Mouse (Mus musculus): Measurements from ENCODE around the gene Mindy4. TPM values are rescaled to one million over a fixed set of nuclear protein-coding genes. Genes with fewer than 3 reads are reported as not detected.

Gene Mindy4
- total RNA-seq, 2 experiments from 2014 or later, result 3.9 to 5.3 TPM

GRCm38 (mm10) chr6:55257246-55257645 is 54.1 kb downstream of the Mindy4 start:
- DNase-seq, result no peak

- no peak for DNase-seq
Measured at GRCm38 (mm10) chr6:55258428-55259325, 55.5 kb downstream of the Mindy4 start.

- no peak for DNase-seq
Measured at GRCm38 (mm10) chr6:55262161-55262560, 59.0 kb downstream of the Mindy4 start.

- no peak for DNase-seq
Measured at GRCm38 (mm10) chr6:55263490-55264046, 60.4 kb downstream of the Mindy4 start.

GRCm38 (mm10) chr6:55264741-55265366 is 61.7 kb downstream of the Mindy4 start:
- no peak for DNase-seq

- peak; percentile 10 to 30 for DNase-seq
Measured at GRCm38 (mm10) chr6:55272952-55273351, 69.8 kb downstream of the Mindy4 start.

- DNase-seq, result no peak
Measured at GRCm38 (mm10) chr6:55273463-55273862, 70.3 kb downstream of the Mindy4 start.

- peak in 1 of 2 experiments; percentile 6 for DNase-seq
Measured at GRCm38 (mm10) chr6:55275000-55275399, 71.8 kb downstream of the Mindy4 start.

GRCm38 (mm10) chr6:55275786-55276185 is 72.6 kb downstream of the Mindy4 start:
- no peak for DNase-seq

GRCm38 (mm10) chr6:55276692-55277282 is 73.6 kb downstream of the Mindy4 start:
- DNase-seq, result no peak

- DNase-seq, result no peak
Measured at GRCm38 (mm10) chr6:55278086-55278485, 74.9 kb downstream of the Mindy4 start.

- DNase-seq, result no peak
Measured at GRCm38 (mm10) chr6:55278520-55278919, 75.3 kb downstream of the Mindy4 start.

GRCm38 (mm10) chr6:55280979-55281378 is 77.8 kb downstream of the Mindy4 start:
- no peak for DNase-seq

- DNase-seq, result no peak
Measured at GRCm38 (mm10) chr6:55281687-55282086, 78.5 kb downstream of the Mindy4 start.

- no peak for DNase-seq
Measured at GRCm38 (mm10) chr6:55282348-55282747, 79.2 kb downstream of the Mindy4 start.

- DNase-seq, result no peak
Measured at GRCm38 (mm10) chr6:55285218-55285617, 82.0 kb downstream of the Mindy4 start.

- DNase-seq, result no peak
Measured at GRCm38 (mm10) chr6:55288007-55288602, 84.9 kb downstream of the Mindy4 start.

GRCm38 (mm10) chr6:55294549-55295131 is 91.5 kb downstream of the Mindy4 start:
- DNase-seq, result peak; percentile 25 to 46

GRCm38 (mm10) chr6:55295325-55295724 is 92.1 kb downstream of the Mindy4 start:
- no peak for DNase-seq

GRCm38 (mm10) chr6:55299482-55299881 is 96.3 kb downstream of the Mindy4 start:
- DNase-seq, result no peak

- DNase-seq, result no peak
Measured at GRCm38 (mm10) chr6:55299917-55300316, 96.7 kb downstream of the Mindy4 start.

- DNase-seq, result no peak
Measured at GRCm38 (mm10) chr6:55300704-55301103, 97.5 kb downstream of the Mindy4 start.

Measured in adrenal gland, postnatal 36 days (tissue).